Mouse (Mus musculus) spleen, postnatal 36 days (tissue): Measurements from ENCODE around the gene Gm3233.
"Not testable (repeated sequence)": the region's sequence is repeated elsewhere in the genome, so short reads cannot be mapped to it uniquely, and the experiment has no call there.

ENCODE experiments used
- DNase-seq, 2 experiments: peaks; one replicate each; pipeline ENCODE4 v3.0.0; 2022; ENCODE audit warnings: low spot score in 2 of 2, mixed read lengths in 1 of 2

The Gm3233 gene

GRCm38 (mm10) chr10:77759582-77759981 is at the start of gene Gm3233:
TSS of gene Gm3233 (minus strand) at chr10:77759682.
- DNase-seq, result not testable (repeated sequence)

DNA sequence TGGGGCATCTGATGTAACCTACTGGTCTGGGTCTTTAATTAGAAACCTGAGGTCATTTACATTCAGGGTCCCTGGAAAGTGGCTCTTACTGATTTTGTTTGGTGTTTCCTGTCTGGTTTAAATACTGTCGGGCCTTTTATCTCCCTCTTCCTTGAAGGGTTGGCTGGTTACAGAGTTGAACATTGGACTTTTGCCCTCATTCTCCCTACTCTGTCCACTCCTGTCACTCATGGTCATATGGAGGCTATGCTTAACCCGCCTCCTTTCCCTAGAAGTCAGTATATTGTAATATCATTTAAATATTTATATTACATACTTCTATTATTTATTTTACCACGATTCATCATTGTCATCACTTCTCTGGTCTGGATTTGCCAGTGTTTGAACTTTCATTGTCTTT is 44.6 kb upstream of the Gm3233 start:
- no peak for DNase-seq

GRCm38 (mm10) chr10:77798921-77799508 is 39.5 kb upstream of the Gm3233 start, which contains the start of gene Gm19668:
TSS of gene Gm19668 (minus strand) at chr10:77799133.
- DNase-seq, result no peak

DNA sequence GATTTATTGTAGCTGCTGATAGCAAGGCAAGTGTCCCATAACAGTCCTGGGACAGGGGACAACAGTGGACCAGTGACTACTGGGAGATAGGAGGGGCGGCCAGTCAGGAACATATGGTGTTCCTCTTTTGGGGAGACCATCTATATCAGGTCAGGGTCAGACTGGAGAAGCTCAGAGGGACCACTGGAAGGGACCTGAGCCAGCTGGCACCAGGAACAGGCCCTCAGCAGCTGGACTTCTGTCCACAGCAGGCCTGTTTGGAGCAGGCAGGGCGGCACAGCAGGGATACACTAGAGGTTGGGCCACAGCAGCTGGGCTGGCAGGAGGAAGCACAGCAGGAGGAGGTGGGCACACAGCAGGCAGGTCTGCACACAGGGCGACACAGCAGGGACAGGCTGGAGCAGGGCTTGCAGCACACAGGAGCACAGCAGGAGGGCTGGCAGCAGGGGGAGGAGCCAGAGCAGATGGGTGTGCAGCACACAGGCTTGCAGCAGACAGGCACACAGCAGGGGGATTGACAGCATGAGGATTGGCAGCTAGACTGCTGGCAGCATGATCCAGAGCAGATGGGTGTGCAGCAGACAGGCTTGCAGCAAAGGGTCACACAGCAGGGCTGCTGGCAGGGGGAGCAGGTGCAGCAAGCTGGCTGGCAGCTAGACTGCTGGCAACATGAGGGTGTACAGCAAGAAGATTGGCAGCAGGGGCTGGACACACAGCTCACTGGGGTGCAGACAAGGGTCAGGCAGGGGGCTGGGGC is 38.9 kb upstream of the Gm3233 start:
- DNase-seq, result not testable (repeated sequence)

DNA sequence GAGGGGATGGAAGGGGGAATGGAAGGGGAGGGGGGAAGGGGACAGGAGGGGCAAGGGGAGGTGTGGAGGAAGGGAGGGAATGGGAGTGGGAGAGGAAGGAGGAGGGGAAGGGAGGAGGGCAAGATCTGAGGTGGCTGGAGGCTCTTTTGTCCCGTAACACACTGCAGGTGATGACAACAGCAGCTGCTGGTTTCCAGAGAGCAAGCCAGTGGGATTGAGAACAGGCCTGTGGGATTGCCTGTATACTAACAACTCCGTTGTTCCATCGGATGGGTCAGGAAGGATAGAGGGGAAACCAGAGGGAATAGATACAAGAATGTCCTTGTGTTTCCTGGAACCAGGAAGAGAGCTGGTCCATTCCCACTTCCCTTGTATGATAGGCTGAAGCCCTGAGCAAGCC is 38.2 kb upstream of the Gm3233 start:
- DNase-seq, result no peak

- DNase-seq, result no peak
Measured at GRCm38 (mm10) chr10:77794976-77795375, 35.5 kb upstream of the Gm3233 start, which contains the start of gene Gm9639. TSS of gene Gm9639 (minus strand) at chr10:77795076.

GRCm38 (mm10) chr10:77788621-77789020 is 29.1 kb upstream of the Gm3233 start:
- DNase-seq, result no peak

- not testable (repeated sequence) for DNase-seq
Measured at GRCm38 (mm10) chr10:77787876-77788275, 28.4 kb upstream of the Gm3233 start, which contains the start of gene Gm7137. TSS of gene Gm7137 (minus strand) at chr10:77788200.

DNA sequence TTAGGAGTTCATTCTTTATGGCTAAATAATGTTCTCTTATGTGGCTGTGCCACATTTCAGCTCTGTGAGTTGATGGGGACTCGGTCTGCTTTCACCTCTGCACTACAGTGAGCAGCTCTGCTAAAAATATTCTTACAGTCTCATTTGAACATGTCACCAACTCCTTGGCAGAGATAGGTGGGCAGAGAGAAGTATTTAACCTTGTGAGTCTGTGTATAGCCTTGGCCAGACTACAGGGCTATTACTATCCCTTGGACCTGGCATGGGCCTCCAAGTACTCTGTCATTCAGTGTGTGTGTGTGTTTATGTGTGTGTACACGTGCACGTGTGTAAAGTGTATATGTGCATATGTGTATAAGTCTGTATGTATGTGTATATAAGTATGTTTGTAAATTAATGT is 23.9 kb upstream of the Gm3233 start:
- not testable (repeated sequence) for DNase-seq

- not testable (repeated sequence) for DNase-seq
Measured at GRCm38 (mm10) chr10:77782442-77782841, 23.0 kb upstream of the Gm3233 start, which contains the start of gene Gm3250. TSS of gene Gm3250 (minus strand) at chr10:77782542.

- DNase-seq, result not testable (repeated sequence)
Measured at GRCm38 (mm10) chr10:77776844-77777243, 17.4 kb upstream of the Gm3233 start, which contains the start of gene Gm7138. TSS of gene Gm7138 (minus strand) at chr10:77776944.

- DNase-seq, result not testable (repeated sequence)
Measured at GRCm38 (mm10) chr10:77772142-77772541, 12.7 kb upstream of the Gm3233 start.

DNA sequence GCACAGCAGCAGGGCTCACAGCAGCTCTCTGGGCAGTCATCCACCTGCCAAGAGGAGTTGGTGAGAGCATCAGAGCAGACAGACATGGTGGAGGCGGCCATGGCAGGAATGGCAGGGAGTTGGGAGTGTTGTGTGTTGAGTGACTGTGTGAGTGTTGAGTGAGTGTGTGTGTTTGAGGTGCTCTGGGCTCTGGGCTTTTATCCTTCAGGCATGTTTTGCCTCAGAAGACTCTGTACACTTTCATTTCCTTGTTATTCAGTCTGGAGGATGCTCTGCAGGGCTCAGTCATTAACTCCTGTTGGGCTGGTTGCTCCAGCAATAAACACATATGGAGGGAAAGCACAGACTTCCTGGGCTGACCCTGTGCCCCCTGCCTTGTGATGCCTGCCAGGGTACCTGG is 11.7 kb upstream of the Gm3233 start, which contains the start of gene Gm3238:
Gm3238 (minus strand) TSS at position 101 of the 400 bp plus-strand sequence.
- not testable (repeated sequence) for DNase-seq

- DNase-seq, result no peak
Measured at GRCm38 (mm10) chr10:77769727-77770126, 10.2 kb upstream of the Gm3233 start.

DNA sequence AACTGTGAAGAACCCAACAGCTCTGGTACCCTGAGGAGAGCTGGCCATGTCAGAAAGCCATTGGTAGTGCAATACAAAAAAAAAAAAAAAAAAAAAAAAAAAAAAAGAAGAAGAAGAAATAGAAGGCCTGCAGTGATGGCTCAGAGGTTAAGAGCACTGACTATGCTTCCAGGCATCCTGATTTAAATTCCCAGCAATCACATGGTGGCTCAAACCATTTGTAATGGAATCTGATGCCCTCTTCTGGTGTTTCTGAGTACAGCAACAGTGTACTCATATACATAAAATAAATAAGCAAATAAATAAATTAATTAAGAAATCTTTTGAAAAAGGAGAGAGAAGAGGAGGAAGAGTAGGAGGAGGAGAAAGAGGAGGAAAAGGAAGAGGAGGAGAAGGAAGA is 6.0 kb downstream of the Gm3233 start:
- DNase-seq, result no peak

DNA sequence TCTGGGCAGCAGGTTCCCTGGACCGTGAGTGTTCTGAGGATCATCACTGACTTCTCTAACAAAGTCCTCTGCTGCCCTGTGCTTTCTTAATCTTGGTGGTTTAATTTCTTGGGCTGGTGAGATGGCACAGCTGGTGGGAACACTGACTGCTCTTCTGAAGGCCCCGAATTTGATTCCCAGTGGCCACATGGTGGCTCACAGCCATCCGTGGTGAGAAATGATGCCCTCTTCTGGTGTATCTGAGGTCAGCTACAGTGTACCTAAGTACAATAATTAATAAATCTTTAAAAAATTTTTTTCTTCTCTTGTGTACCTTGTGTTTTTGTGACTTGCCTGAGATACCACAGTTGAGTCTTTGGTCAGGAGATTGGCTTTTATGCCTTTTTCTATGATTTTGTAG is 7.2 kb downstream of the Gm3233 start:
- not testable (repeated sequence) for DNase-seq

DNA sequence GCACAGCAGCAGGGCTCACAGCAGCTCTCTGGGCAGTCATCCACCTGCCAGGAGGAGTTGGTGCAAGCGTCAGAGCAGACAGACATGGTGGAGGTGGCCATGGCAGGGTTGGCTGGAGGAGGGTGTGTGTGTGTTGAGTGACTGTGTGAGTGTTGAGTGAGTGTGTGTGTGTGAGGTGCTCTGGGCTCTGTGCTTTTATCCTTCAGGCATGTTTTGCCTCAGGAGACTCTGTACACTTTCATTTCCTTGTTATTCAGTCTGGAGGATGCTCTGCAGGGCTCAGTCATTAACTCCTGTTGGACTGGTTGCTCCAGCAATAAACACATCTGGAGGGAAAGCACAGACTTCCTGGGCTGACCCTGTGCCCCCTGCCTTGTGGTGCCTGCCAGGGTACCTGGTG is 8.2 kb downstream of the Gm3233 start, which contains the start of gene Gm9736:
Gm9736 (minus strand) TSS at position 101 of the 400 bp plus-strand sequence.
- DNase-seq, result not testable (repeated sequence)

- not testable (repeated sequence) for DNase-seq
Measured at GRCm38 (mm10) chr10:77750686-77751085, 8.8 kb downstream of the Gm3233 start.

DNA sequence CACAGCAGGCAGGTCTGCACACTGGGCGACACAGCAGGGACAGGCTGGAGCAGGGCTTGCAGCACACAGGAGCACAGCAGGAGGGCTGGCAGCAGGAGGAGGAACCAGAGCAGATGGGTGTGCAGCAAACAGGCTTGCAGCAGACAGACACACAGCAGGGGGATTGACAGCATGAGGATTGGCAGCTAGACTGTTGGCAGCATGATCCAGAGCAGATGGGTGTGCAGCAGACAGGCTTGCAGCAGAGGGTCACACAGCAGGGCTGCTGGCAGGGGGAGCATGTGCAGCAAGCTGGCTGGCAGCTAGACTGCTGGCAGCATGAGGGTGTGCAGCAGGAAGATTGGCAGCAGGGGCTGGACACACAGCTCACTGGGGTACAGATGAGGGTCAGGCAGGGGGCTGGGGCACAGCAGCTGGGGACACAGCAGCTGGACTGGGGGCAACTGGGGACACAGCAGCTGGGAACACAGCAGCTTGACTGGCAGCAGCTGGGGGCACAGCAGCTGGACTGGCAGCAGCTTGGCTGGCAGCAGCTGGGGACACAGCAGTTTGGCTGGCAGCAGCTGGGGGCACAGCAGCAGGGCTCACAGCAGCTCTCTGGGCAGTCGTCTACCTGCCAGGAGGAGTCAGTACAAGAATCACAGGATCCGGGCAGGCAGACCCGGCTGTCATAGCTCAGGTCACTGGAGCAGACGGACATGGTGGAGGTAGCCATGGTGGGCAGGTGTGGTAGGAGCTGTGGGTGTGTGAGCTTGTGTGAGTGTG is 17.4 kb downstream of the Gm3233 start, which contains the start of gene Gm18596:
Gm18596 (minus strand) TSS at position 715 of the 765 bp plus-strand sequence.
- not testable (repeated sequence) for DNase-seq

- DNase-seq, result no peak
Measured at GRCm38 (mm10) chr10:77738929-77739328, 20.6 kb downstream of the Gm3233 start.

GRCm38 (mm10) chr10:77735928-77736327 is 23.6 kb downstream of the Gm3233 start:
- DNase-seq, result no peak

DNA sequence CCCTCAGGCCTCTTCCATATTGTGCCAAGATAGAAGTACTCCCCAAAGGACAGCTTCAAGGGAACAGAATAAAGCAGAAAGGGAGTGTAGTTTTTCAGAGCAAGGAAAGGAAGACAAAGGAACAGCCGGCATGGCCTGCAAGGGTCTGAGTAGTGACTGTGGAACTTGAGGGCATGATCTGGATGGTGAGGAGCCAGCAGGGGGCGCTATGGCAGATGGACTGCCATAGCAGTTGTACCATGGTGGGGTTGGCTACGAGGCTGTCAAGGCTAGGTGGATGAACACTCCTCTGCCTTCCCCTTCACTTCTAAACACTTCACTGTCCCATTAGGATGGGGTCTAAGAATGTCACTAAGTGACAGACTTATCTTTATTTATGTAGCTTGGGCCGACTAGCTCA is 30.2 kb downstream of the Gm3233 start:
- no peak for DNase-seq
